Mouse (Mus musculus) ES-Bruce4 (cell line): Measurements from ENCODE around the gene Tmem190. TPM values are rescaled to one million over a fixed set of nuclear protein-coding genes. Genes with fewer than 3 reads are reported as not detected.
A peak's percentile ranks its signal among the peaks of the same experiment; 100 is the strongest.

Experiments
- H3K27ac ChIP-seq: 2 replicates; pipeline ENCODE4 v1.5.1; 2012; ENCODE audit warnings: low read length, inconsistent platforms; ENCODE audit not compliant: insufficient read depth
- H3K27me3 ChIP-seq: 2 replicates; pipeline ENCODE4 v1.6.1; 2012; ENCODE audit warnings: mild to moderate bottlenecking, low read length, inconsistent platforms; ENCODE audit not compliant: control insufficient read depth, poor library complexity, insufficient read depth, severe bottlenecking
- H3K36me3 ChIP-seq: 2 replicates; pipeline ENCODE4 v1.6.1; 2012; ENCODE audit warnings: inconsistent platforms, mild to moderate bottlenecking, low read length, moderate library complexity; ENCODE audit not compliant: control insufficient read depth, poor library complexity, insufficient read depth, severe bottlenecking
- H3K4me1 ChIP-seq: one replicate; pipeline ENCODE4 v1.8.1; 2011; ENCODE audit warnings: low read length; ENCODE audit not compliant: control insufficient read depth, insufficient read depth
- H3K4me3 ChIP-seq: 2 replicates; pipeline ENCODE4 v1.5.1; 2011; ENCODE audit warnings: low read depth, mild to moderate bottlenecking, low read length
- H3K9ac ChIP-seq: 2 replicates; pipeline ENCODE4 v1.6.1; 2012; ENCODE audit warnings: low read depth, mild to moderate bottlenecking, inconsistent platforms; ENCODE audit not compliant: poor library complexity, severe bottlenecking
- H3K9me3 ChIP-seq: replicated peaks from 2 replicates; pipeline ENCODE4 v1.6.1; 2012; ENCODE audit warnings: mild to moderate bottlenecking, low read length, inconsistent platforms; ENCODE audit not compliant: control insufficient read depth, poor library complexity, insufficient read depth, severe bottlenecking
- CTCF ChIP-seq: IDR thresholded peaks from one replicate; pipeline ENCODE4 v1.8.1; 2011; ENCODE audit warnings: low read depth, low read length
- EP300 ChIP-seq: IDR thresholded peaks from 2 replicates; pipeline ENCODE4 v1.6.1; 2011; ENCODE audit warnings: low read depth, low read length; ENCODE audit not compliant: insufficient read depth
- POLR2A ChIP-seq: IDR thresholded peaks from one replicate; pipeline ENCODE4 v1.8.1; 2011; ENCODE audit warnings: low read length; ENCODE audit not compliant: insufficient read depth
- polyA plus RNA-seq: library from polyadenylated mRNA; stranded (reverse); fragments of >200 nt; gene quantifications from 2 replicates; pipeline ENCODE4 v1.2.4, GENCODE M21; 2011; ENCODE audit warnings: low read depth; ENCODE audit not compliant: missing spikeins, insufficient read depth, insufficient read length

The Tmem190 gene
- polyA plus RNA-seq, 1 experiment = not detected

GRCm38 (mm10) chr7:4764946-4765710 lies 17.6 kb upstream of the Tmem190 start:
- H3K4me1 ChIP-seq = no peaks in the 10 kb centered on the region
- H3K4me3 ChIP-seq = no peak overlapping the region
- no peak for TF ChIP-seq EP300
- no peak for TF ChIP-seq POLR2A
- no peak for TF ChIP-seq CTCF
- peak overlapping the region; percentile 5; the same call in 1 of the 2 replicates for H3K27ac ChIP-seq
- no peaks in the 10 kb centered on the region for H3K9me3 ChIP-seq
- H3K9ac ChIP-seq = no peak overlapping the region
- no peaks in the 10 kb centered on the region for H3K27me3 ChIP-seq
- H3K36me3 ChIP-seq = no peaks in the 10 kb centered on the region

GRCm38 (mm10) chr7:4771202-4771601 lies 11.5 kb upstream of the Tmem190 start, which contains the start of gene Fam71e2:
TSS of gene Fam71e2 (minus strand) at chr7:4771302.
- no peak within 1 kb of the TSS for H3K9ac ChIP-seq
- H3K4me3 ChIP-seq = peak within 1 kb of the TSS; percentile 11; the same call in 1 of the 2 replicates
- no peaks in the 10 kb centered on the region for H3K9me3 ChIP-seq
- no peaks in the 10 kb centered on the region for H3K4me1 ChIP-seq
- no peak for TF ChIP-seq EP300
- no peak for TF ChIP-seq CTCF
- TF ChIP-seq POLR2A = no peak
- no peaks in the 10 kb centered on the region for H3K27me3 ChIP-seq
- no peak within 1 kb of the TSS for H3K27ac ChIP-seq
- H3K36me3 ChIP-seq = no peaks in the 10 kb centered on the region

GRCm38 (mm10) chr7:4776131-4776530 lies 6.6 kb upstream of the Tmem190 start:
- Histone ChIP-seq H3K36me3 (no peaks in the 10 kb centered on the region), H3K4me3 (no peak overlapping the region), H3K27me3 (no peaks in the 10 kb centered on the region), H3K27ac (no peak overlapping the region), H3K9ac (no peak overlapping the region), H3K4me1 (no peaks in the 10 kb centered on the region), H3K9me3 (no peaks in the 10 kb centered on the region)
- TF ChIP-seq CTCF = no peak
- TF ChIP-seq POLR2A = no peak
- no peak for TF ChIP-seq EP300

GRCm38 (mm10) chr7:4776861-4777830 lies 5.6 kb upstream of the Tmem190 start:
- Histone ChIP-seq H3K36me3 (no peaks in the 10 kb centered on the region), H3K9me3 (no peaks in the 10 kb centered on the region), H3K27ac (no peak overlapping the region), H3K4me3 (peak overlapping the region; percentile 66), H3K4me1 (no peaks in the 10 kb centered on the region), H3K9ac (peak overlapping the region; percentile 41), H3K27me3 (no peaks in the 10 kb centered on the region)
- no peak for TF ChIP-seq EP300
- no peak for TF ChIP-seq CTCF
- no peak for TF ChIP-seq POLR2A

DNA sequence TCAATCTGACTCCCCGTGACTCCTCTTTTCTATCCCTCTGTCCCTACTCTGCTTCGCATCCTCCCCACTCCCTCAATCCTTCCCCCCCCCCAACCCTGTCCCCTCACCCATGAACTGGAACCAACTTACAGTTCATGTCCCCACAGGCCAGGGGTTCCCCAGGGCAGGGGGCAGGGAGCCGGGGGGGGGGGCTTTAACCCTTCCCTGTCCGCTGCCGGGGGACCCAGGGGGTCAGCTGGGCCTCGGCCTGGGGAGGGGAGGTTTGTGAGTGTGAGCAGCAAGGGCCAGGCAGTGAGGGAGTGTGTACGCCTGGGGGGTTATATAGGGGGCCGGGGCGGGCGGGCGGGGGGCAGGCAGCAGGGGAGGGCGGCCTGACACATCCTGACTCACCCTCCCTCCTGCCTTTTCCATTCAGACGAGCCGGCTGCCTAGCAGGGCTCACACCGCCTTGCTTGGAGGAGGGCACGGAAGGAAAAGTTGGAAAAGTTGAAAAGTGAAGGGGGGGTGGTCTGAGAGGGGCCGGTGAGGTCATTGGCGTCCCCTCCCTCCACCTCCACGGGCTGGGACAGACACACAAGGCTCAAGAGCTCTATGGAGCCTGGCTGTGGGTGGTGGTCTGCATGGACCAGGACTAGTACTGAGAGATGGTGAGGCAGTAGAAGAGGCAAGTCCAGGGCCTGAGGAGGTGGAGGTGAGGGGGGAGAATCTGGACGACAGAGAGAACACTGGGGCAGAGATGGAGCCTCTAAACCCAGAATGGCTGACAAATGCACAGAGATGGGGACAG lies 4.7 kb upstream of the Tmem190 start:
- no peaks in the 10 kb centered on the region for H3K27me3 ChIP-seq
- H3K4me3 ChIP-seq = no peak overlapping the region
- no peaks in the 10 kb centered on the region for H3K36me3 ChIP-seq
- no peak overlapping the region for H3K27ac ChIP-seq
- TF ChIP-seq EP300 = no peak
- TF ChIP-seq CTCF = no peak
- no peak for TF ChIP-seq POLR2A
- H3K9ac ChIP-seq = no peak overlapping the region
- H3K9me3 ChIP-seq = no peaks in the 10 kb centered on the region
- no peaks in the 10 kb centered on the region for H3K4me1 ChIP-seq
